Mouse (Mus musculus) MEL (cell line): ENCODE results near the gene Zbtb21. TPM values are rescaled to one million over a fixed set of nuclear protein-coding genes. Genes with fewer than 3 reads are reported as not detected.
A peak's percentile ranks its signal among the peaks of the same experiment; 100 is the strongest.
"Not testable (repeated sequence)": the region's sequence is repeated elsewhere in the genome, so short reads cannot be mapped to it uniquely, and the experiment has no call there.

Experiments
- DNase-seq: peaks from one replicate; pipeline ENCODE4 v3.0.0; 2011; ENCODE audit warnings: low read depth, low spot score
- H3K27ac ChIP-seq: 2 replicates; pipeline ENCODE4 v1.5.1; 2012; ENCODE audit warnings: low read depth, mild to moderate bottlenecking, control low read depth, low read length, moderate library complexity; ENCODE audit not compliant: control insufficient read depth
- H3K27me3 ChIP-seq, 2 experiments: fragments of 150-350 bp in 1 of 2; sonication (generic) in 1 of 2; 2 replicates each; pipeline ENCODE4 v1.6.1; 2012; ENCODE audit warnings: low read length in 2 of 2, mild to moderate bottlenecking in 2 of 2, improper control_type of control experiment in 1 of 2, moderate library complexity in 1 of 2; ENCODE audit not compliant: insufficient read depth in 2 of 2, control insufficient read depth in 1 of 2
- H3K36me3 ChIP-seq, 2 experiments: 2 replicates each; pipeline ENCODE4 v1.6.1; 2012 to 2014; ENCODE audit warnings: low read length in 2 of 2, improper control_type of control experiment in 1 of 2, inconsistent platforms in 1 of 2, mild to moderate bottlenecking in 1 of 2; ENCODE audit not compliant: insufficient read depth in 2 of 2, control insufficient read depth in 1 of 2
- H3K4me1 ChIP-seq, 2 experiments: fragments of 150-350 bp in 1 of 2; sonication (generic) in 1 of 2; 2 replicates each; pipeline ENCODE4 v1.6.1; 2012; ENCODE audit warnings: low read length in 2 of 2, improper control_type of control experiment in 1 of 2, mild to moderate bottlenecking in 1 of 2; ENCODE audit not compliant: insufficient read depth in 2 of 2, control insufficient read depth in 1 of 2
- H3K4me3 ChIP-seq, 2 experiments: fragments of 150-350 bp in 1 of 2; sonication (generic) in 1 of 2; 2 replicates each; pipeline ENCODE4 v1.5.1; 2012; ENCODE audit warnings: low read depth in 2 of 2, low read length in 2 of 2, mild to moderate bottlenecking in 2 of 2, moderate library complexity in 2 of 2, control low read depth in 1 of 2, improper control_type of control experiment in 1 of 2; ENCODE audit not compliant: control insufficient read depth in 1 of 2, insufficient read depth in 1 of 2
- H3K79me2 ChIP-seq: 2 replicates; pipeline ENCODE4 v1.6.1; 2012; ENCODE audit warnings: mild to moderate bottlenecking, low read length, moderate library complexity; ENCODE audit not compliant: control insufficient read depth, poor library complexity, insufficient read depth
- H3K9ac ChIP-seq: 2 replicates; pipeline ENCODE4 v1.6.1; 2012; ENCODE audit warnings: low read depth, mild to moderate bottlenecking, control low read depth, low read length, moderate library complexity; ENCODE audit not compliant: control insufficient read depth, poor library complexity, severe bottlenecking
- H3K9me3 ChIP-seq: fragments of 150-350 bp; sonication (generic); replicated peaks from 2 replicates; pipeline ENCODE4 v1.6.1; 2012; ENCODE audit warnings: mild to moderate bottlenecking, low read length, improper control_type of control experiment, moderate library complexity; ENCODE audit not compliant: insufficient read depth
- BHLHE40 ChIP-seq: IDR thresholded peaks from 2 replicates; pipeline ENCODE4 v1.6.1; 2012; ENCODE audit warnings: low read depth, mild to moderate bottlenecking, inconsistent platforms, low read length, improper control_type of control experiment, borderline replicate concordance
- CHD1 ChIP-seq: IDR thresholded peaks from 2 replicates; pipeline ENCODE4 v1.6.1; 2012; ENCODE audit warnings: low read depth, mild to moderate bottlenecking, inconsistent platforms, low read length, improper control_type of control experiment
- CHD2 ChIP-seq: IDR thresholded peaks from 2 replicates; pipeline ENCODE4 v1.6.1; 2011; ENCODE audit warnings: low read length, improper control_type of control experiment
- CTCF ChIP-seq, 3 experiments: IDR thresholded peaks in 2 of 3; conservative IDR thresholded peaks in 1 of 3; 2 replicates each; pipeline ENCODE4 v1.5.1; 2011 to 2012; ENCODE audit warnings: low read length in 3 of 3, low read depth in 2 of 3, mild to moderate bottlenecking in 2 of 3, improper control_type of control experiment in 1 of 3, inconsistent platforms in 1 of 3, mixed read lengths in 1 of 3, moderate library complexity in 1 of 3; ENCODE audit not compliant: control insufficient read depth in 1 of 3, insufficient read depth in 1 of 3, poor library complexity in 1 of 3, severe bottlenecking in 1 of 3
- E2F4 ChIP-seq: IDR thresholded peaks from 2 replicates; pipeline ENCODE4 v1.6.1; 2011; ENCODE audit warnings: low read depth, low read length, improper control_type of control experiment, borderline replicate concordance
- ELF1 ChIP-seq: IDR thresholded peaks from 2 replicates; pipeline ENCODE4 v1.6.1; 2014; ENCODE audit warnings: low read depth, mild to moderate bottlenecking, inconsistent platforms, low read length, improper control_type of control experiment, moderate library complexity
- GATA1 ChIP-seq: IDR thresholded peaks from 2 replicates; pipeline ENCODE4 v1.6.1; 2011; ENCODE audit warnings: low read depth, low read length, improper control_type of control experiment
- HCFC1 ChIP-seq: IDR thresholded peaks from 2 replicates; pipeline ENCODE4 v1.6.1; 2012; ENCODE audit warnings: low read depth, mild to moderate bottlenecking, inconsistent platforms, low read length, improper control_type of control experiment, moderate library complexity
- KAT2A ChIP-seq: conservative IDR thresholded peaks from 2 replicates; pipeline ENCODE4 v1.6.1; 2012; ENCODE audit warnings: low read depth, low read length, improper control_type of control experiment, inconsistent platforms
- MAX ChIP-seq: IDR thresholded peaks from 2 replicates; pipeline ENCODE4 v1.6.1; 2011; ENCODE audit warnings: low read length, improper control_type of control experiment
- MAZ ChIP-seq: IDR thresholded peaks from 2 replicates; pipeline ENCODE4 v1.6.1; 2012; ENCODE audit warnings: low read depth, mild to moderate bottlenecking, inconsistent platforms, low read length, improper control_type of control experiment
- MEF2A ChIP-seq: IDR thresholded peaks from 2 replicates; pipeline ENCODE4 v1.6.1; 2014; ENCODE audit warnings: low read depth, mild to moderate bottlenecking, inconsistent platforms, low read length, improper control_type of control experiment; ENCODE audit not compliant: poor library complexity, insufficient replicate concordance, severe bottlenecking; ENCODE audit errors: extremely low read depth
- MXI1 ChIP-seq: IDR thresholded peaks from 2 replicates; pipeline ENCODE4 v1.6.1; 2011; ENCODE audit warnings: mild to moderate bottlenecking, low read depth, low read length, improper control_type of control experiment
- MYC ChIP-seq: IDR thresholded peaks from 2 replicates; pipeline ENCODE4 v1.6.1; 2011; ENCODE audit warnings: low read depth, mild to moderate bottlenecking, low read length, improper control_type of control experiment, moderate library complexity
- NELFE ChIP-seq: IDR thresholded peaks from 2 replicates; pipeline ENCODE4 v1.6.1; 2011; ENCODE audit warnings: low read depth, low read length, improper control_type of control experiment
- NRF1 ChIP-seq: IDR thresholded peaks from 2 replicates; pipeline ENCODE4 v1.6.1; 2014; ENCODE audit warnings: low read depth, mild to moderate bottlenecking, inconsistent platforms, low read length, improper control_type of control experiment, moderate library complexity; ENCODE audit not compliant: poor library complexity, insufficient read depth, severe bottlenecking
- POLR2A ChIP-seq, 2 experiments: IDR thresholded peaks; 2 replicates each; pipeline ENCODE4 v1.6.1; 2011 to 2012; ENCODE audit warnings: low read length in 2 of 2, mild to moderate bottlenecking in 2 of 2, control low read depth in 1 of 2, improper control_type of control experiment in 1 of 2, low read depth in 1 of 2, moderate library complexity in 1 of 2; ENCODE audit not compliant: control insufficient read depth in 1 of 2, insufficient read depth in 1 of 2, poor library complexity in 1 of 2
- POLR2AphosphoS2 ChIP-seq: IDR thresholded peaks from 2 replicates; pipeline ENCODE4 v1.6.1; 2011; ENCODE audit warnings: low read length, improper control_type of control experiment
- POLR2AphosphoS5 ChIP-seq: IDR thresholded peaks from 2 replicates; pipeline ENCODE4 v1.6.1; 2012; ENCODE audit warnings: low read depth, borderline replicate concordance, mild to moderate bottlenecking, inconsistent platforms, low read length, moderate library complexity, mixed read lengths
- RCOR1 ChIP-seq: IDR thresholded peaks from 2 replicates; pipeline ENCODE4 v1.6.1; 2012; ENCODE audit warnings: low read depth, mild to moderate bottlenecking, inconsistent platforms, low read length, improper control_type of control experiment
- SIN3A ChIP-seq: IDR thresholded peaks from 2 replicates; pipeline ENCODE4 v1.6.1; 2012; ENCODE audit warnings: low read length, improper control_type of control experiment, inconsistent platforms
- SMC3 ChIP-seq: IDR thresholded peaks from 2 replicates; pipeline ENCODE4 v1.6.1; 2011; ENCODE audit warnings: low read depth, low read length, improper control_type of control experiment
- TAL1 ChIP-seq: IDR thresholded peaks from 2 replicates; pipeline ENCODE4 v1.6.1; 2012; ENCODE audit warnings: mild to moderate bottlenecking, inconsistent platforms, low read length, moderate library complexity, mixed read lengths
- TBP ChIP-seq: IDR thresholded peaks from 2 replicates; pipeline ENCODE4 v1.8.0; 2011; ENCODE audit warnings: low read depth, low read length, improper control_type of control experiment
- TCF12 ChIP-seq: IDR thresholded peaks from 2 replicates; pipeline ENCODE4 v1.6.1; 2014; ENCODE audit warnings: low read depth, mild to moderate bottlenecking, inconsistent platforms, low read length, improper control_type of control experiment, moderate library complexity
- USF1 ChIP-seq: IDR thresholded peaks from 2 replicates; pipeline ENCODE4 v1.6.1; 2014; ENCODE audit warnings: low read depth, mild to moderate bottlenecking, inconsistent platforms, low read length, improper control_type of control experiment, moderate library complexity
- USF2 ChIP-seq, 2 experiments: IDR thresholded peaks; 2 replicates each; pipeline ENCODE4 v1.6.1; 2011 to 2012; ENCODE audit warnings: improper control_type of control experiment in 2 of 2, low read length in 2 of 2, borderline replicate concordance in 1 of 2, inconsistent platforms in 1 of 2, low read depth in 1 of 2, mild to moderate bottlenecking in 1 of 2; ENCODE audit not compliant: insufficient read depth in 1 of 2
- ZMIZ1 ChIP-seq: IDR thresholded peaks from 2 replicates; pipeline ENCODE4 v1.6.1; 2012; ENCODE audit warnings: low read depth, mild to moderate bottlenecking, inconsistent platforms, low read length, improper control_type of control experiment, moderate library complexity
- ZNF384 ChIP-seq: IDR thresholded peaks from 2 replicates; pipeline ENCODE4 v1.6.1; 2012; ENCODE audit warnings: low read depth, mild to moderate bottlenecking, inconsistent platforms, low read length, improper control_type of control experiment
- polyA plus RNA-seq, 2 experiments: library from polyadenylated mRNA; stranded (reverse) in 1 of 2; unstranded in 1 of 2; fragments of >175 nt in 1 of 2; fragments of >200 nt in 1 of 2; gene quantifications; 2 replicates each; pipeline versions ENCODE4 v1.2.1 to v1.2.4; 2012; ENCODE audit warnings: low replicate concordance in 2 of 2, low read depth in 1 of 2; ENCODE audit not compliant: insufficient read length in 2 of 2, insufficient read depth in 1 of 2, missing spikeins in 1 of 2
- total RNA-seq: library from RNA; depleted of rRNA; stranded (reverse); fragments of 300-350 nt; gene quantifications from 2 replicates; pipeline ENCODE4 v1.2.3, GENCODE M21; 2012

The Zbtb21 gene
- total and polyA plus RNA-seq, 3 experiments: 7.3 to 9.6 TPM; not detected in 1

- H3K27me3 ChIP-seq, DNase-seq, H3K9me3 ChIP-seq, H3K4me1 ChIP-seq: not testable (repeated sequence)
- peaks cover 10 to 11% of the 10 kb centered on the region in 2 experiments for H3K36me3 ChIP-seq
- H3K9ac ChIP-seq: peak overlapping the region; percentile 78
- TF ChIP-seq MXI1 (peak; percentile 93), MAX (peak; percentile 75), MYC (peak; percentile 89), SIN3A (peak; percentile 64)
- TF ChIP-seq, all 39 proteins: peak for 4; not testable (repeated sequence) for 35
- Histone ChIP-seq H3K27ac (peak overlapping the region; percentile 56), H3K4me3 (peak overlapping the region; percentile 67 to 85), H3K79me2 (peaks cover 33% of the 10 kb centered on the region)
Measured at GRCm38 (mm10) chr16:97997383-97997731, 34.9 kb upstream of the Zbtb21 start.

DNA sequence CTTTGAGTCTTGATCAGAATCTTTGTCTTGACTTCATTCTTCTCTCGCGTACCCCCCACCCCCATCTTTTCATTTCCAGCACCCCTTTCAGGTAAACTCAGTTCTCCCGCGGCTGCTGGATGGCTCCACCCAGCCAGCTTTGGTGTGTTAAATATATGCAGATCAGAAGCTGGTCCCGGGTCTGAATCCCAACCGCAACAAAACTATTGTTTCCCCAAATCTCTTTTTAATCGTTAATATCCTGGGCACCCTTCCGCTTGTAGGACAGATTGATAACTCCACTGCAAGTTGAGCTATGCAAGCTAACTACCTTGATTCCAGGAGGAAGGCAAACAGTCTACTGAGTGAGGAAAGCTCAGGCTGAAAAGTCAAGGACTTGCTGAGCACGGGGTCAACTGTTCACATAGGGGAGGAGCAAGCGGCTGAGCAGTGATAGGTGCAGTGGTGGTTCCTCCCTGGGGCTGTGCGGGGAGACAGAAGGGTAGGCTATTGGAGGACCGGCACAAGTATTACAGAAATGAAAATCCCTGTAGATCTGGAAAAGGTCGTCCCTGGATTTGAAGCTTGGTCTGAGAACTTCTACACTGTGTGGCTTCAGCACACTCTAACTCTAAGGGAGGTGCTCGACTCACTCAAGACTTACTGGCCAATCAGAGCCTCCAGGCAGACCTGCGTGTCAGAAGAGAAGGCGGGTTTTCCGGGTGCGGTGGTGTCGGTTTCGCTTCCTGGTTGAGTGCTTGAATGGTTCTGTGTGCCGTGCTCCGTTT is 34.4 kb upstream of the Zbtb21 start, which contains the start of gene B230307C23Rik:
B230307C23Rik (plus strand) TSS at position 700 of the 767 bp plus-strand sequence.
- H3K27me3 ChIP-seq: no peaks in the 10 kb centered on the region
- H3K4me1 ChIP-seq: peaks cover 6% of the 10 kb centered on the region in 2 experiments; a peak in 3 of 4 replicates
- H3K4me3 ChIP-seq: peak within 1 kb of the TSS; percentile 67 to 85
- H3K27ac ChIP-seq: peak within 1 kb of the TSS; percentile 86
- peaks cover 9 to 10% of the 10 kb centered on the region in 2 experiments for H3K36me3 ChIP-seq
- H3K9me3 ChIP-seq: no peaks in the 10 kb centered on the region; the same call in 1 of the 2 replicates
- peak within 1 kb of the TSS; percentile 78 for H3K9ac ChIP-seq
- H3K79me2 ChIP-seq: peaks cover 28% of the 10 kb centered on the region
- peak; percentile 96 for DNase-seq
- peak; percentile 63 for TF ChIP-seq NELFE
- no peak for TF ChIP-seq RCOR1
- no peak; the same call in 1 of the 2 replicates for TF ChIP-seq KAT2A
- peak; percentile 44; the same call in 1 of the 2 replicates for TF ChIP-seq E2F4
- TF ChIP-seq POLR2AphosphoS5: no peak
- no peak for TF ChIP-seq MAZ
- TF ChIP-seq CHD1: no peak
- no peak for TF ChIP-seq BHLHE40
- peak; percentile 66; the same call in 1 of the 2 replicates for TF ChIP-seq ZMIZ1
- no peak for TF ChIP-seq GATA1
- TF ChIP-seq MAX: 0 out of 2 replicates have a peak, but pooled peaks have one; percentile 5
- TF ChIP-seq POLR2A (IDR thresholded peaks at IDR 0.05; ENCODE audit: control insufficient read depth in 1 of 2, insufficient read depth in 1 of 2, low read depth in 1 of 2, low read length in 2 of 2, poor library complexity in 1 of 2): peak in 1 of 2 experiments; percentile 60; a peak in 2 of 4 replicates
- no peak for TF ChIP-seq SMC3
- TF ChIP-seq MXI1: no peak
- peak; percentile 54 for TF ChIP-seq USF1
- peak; percentile 57; the same call in 1 of the 2 replicates for TF ChIP-seq TBP
- TF ChIP-seq NRF1: no peak
- 0 out of 2 replicates have a peak, but pooled peaks have one; percentile 20 for TF ChIP-seq TCF12
- TF ChIP-seq HCFC1: peak; percentile 77
- no peak for TF ChIP-seq POLR2AphosphoS2
- no peak for TF ChIP-seq TAL1
- TF ChIP-seq ZNF384: no peak
- no peak for TF ChIP-seq CHD2
- no peak for TF ChIP-seq CTCF (IDR thresholded peaks at IDR 0.05 in 2 of 3, conservative IDR thresholded peaks at IDR 0.05 in 1 of 3; ENCODE audit: control insufficient read depth in 1 of 3, insufficient read depth in 1 of 3, low read depth in 2 of 3, low read length in 3 of 3, poor library complexity in 1 of 3, severe bottlenecking in 1 of 3)
- no peak for TF ChIP-seq MYC
- TF ChIP-seq ELF1: peak; percentile 95
- TF ChIP-seq USF2 (IDR thresholded peaks at IDR 0.05; ENCODE audit: borderline replicate concordance in 1 of 2, insufficient read depth in 1 of 2, low read depth in 1 of 2, low read length in 2 of 2): no peak
- no peak for TF ChIP-seq MEF2A
